Mouse (Mus musculus): ENCODE measurements around the gene Rgs10. TPM values are rescaled to one million over a fixed set of nuclear protein-coding genes. Genes with fewer than 3 reads are reported as not detected.

The Rgs10 gene
- total and polyA plus RNA-seq, 2 experiments from 2014 or later = 53.2 to 64.2 TPM

DNA sequence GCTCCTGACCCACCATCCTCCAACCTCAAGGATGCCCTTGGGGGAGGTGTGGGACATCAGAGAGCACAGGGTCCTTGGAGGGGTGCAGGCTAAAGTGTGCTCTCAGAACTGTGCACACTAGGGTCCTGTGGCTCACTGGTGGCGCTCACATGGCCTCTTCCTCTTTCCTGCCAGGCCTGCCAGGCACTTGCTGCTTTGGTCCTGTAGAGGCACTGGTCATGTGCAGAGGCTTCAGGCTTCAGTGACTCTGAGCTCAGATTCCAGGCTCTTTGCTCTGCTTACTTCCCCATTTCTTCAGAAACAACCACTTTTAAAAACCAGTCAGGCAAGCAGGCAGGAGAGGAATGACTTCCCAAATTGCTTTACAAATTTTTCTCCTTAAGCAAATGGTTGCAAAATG, 85.7 kb downstream of the Rgs10 start:
- 90% methylated on average over 1 of the region's 1 CpGs for WGBS
- no peak overlapping the region for H3K4me3 ChIP-seq (ENCODE audit: low read depth, low read length)
- H3K9me3 ChIP-seq (ENCODE audit: low read length) = no peaks in the 10 kb centered on the region
- no peak overlapping the region for H3K9ac ChIP-seq
- no peak overlapping the region for H3K4me2 ChIP-seq (ENCODE audit: low read depth)
- H3K27me3 ChIP-seq (ENCODE audit: insufficient read depth, low read length) = no peaks in the 10 kb centered on the region
- DNase-seq (no peak), ATAC-seq (no peak)
- H3K4me1 ChIP-seq (ENCODE audit: insufficient read depth) = no peaks in the 10 kb centered on the region
- TF ChIP-seq CTCF (IDR thresholded peaks at IDR 0.05; ENCODE audit: low read depth) = no peak
- no peak overlapping the region for H3K27ac ChIP-seq (ENCODE audit: low read depth, low read length)
- H3K36me3 ChIP-seq (ENCODE audit: insufficient read depth) = no peaks in the 10 kb centered on the region

DNA sequence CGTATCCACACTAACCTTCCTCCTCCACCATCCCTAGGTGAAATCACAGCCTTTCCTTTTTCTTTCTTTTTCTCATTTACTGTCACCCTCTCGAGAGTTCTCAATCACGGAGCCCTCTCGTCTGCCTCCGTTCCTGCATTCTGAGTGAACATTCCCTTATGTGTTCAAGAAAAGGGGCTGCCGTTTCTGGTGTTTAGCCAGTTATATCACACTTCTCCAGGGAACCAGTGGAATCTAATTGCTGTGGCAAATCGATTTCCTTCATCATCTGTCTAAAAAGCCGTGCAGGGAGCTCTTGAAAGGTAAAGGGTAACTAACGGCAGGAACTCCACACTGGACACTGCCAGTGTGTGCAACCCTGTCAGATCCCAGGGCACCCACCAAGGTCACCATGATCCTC, 87.6 kb downstream of the Rgs10 start:
- H3K4me2 ChIP-seq (ENCODE audit: low read depth) = no peak overlapping the region
- H3K4me1 ChIP-seq (ENCODE audit: insufficient read depth) = no peaks in the 10 kb centered on the region
- no peaks in the 10 kb centered on the region for H3K36me3 ChIP-seq (ENCODE audit: insufficient read depth)
- WGBS = 64% methylated on average over 9 of the region's 9 CpGs
- TF ChIP-seq CTCF (IDR thresholded peaks at IDR 0.05; ENCODE audit: low read depth) = no peak
- no peaks in the 10 kb centered on the region for H3K9me3 ChIP-seq (ENCODE audit: low read length)
- no peak overlapping the region for H3K27ac ChIP-seq (ENCODE audit: low read depth, low read length)
- DNase-seq (no peak), ATAC-seq (no peak)
- H3K9ac ChIP-seq = no peak overlapping the region
- no peak overlapping the region for H3K4me3 ChIP-seq (ENCODE audit: low read depth, low read length)
- no peaks in the 10 kb centered on the region for H3K27me3 ChIP-seq (ENCODE audit: insufficient read depth, low read length)

DNA sequence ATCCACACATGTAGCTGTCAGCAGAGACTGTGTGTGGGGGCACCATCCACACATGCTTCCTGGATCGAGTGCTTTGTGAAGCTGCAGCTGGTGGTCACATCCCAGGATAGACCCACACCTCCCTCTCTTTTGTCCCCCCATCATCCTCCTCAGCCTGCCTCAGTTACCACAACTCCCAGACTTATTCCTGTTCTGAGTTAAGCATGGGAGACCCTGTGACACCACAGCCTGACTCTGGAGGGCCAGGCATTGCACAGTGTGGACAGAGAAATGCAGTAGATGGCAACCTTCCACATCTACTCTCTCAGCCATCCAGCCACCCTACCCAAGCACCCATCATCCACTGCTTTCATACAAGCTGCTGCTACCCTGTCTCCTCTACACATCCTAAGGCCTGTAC, 93.6 kb downstream of the Rgs10 start:
- TF ChIP-seq CTCF (IDR thresholded peaks at IDR 0.05; ENCODE audit: low read depth) = no peak
- Histone ChIP-seq H3K4me2 (ENCODE audit: low read depth) (no peak overlapping the region), H3K36me3 (ENCODE audit: insufficient read depth) (no peaks in the 10 kb centered on the region), H3K27ac (ENCODE audit: low read depth, low read length) (no peak overlapping the region), H3K4me1 (ENCODE audit: insufficient read depth) (no peaks in the 10 kb centered on the region), H3K9me3 (ENCODE audit: low read length) (no peaks in the 10 kb centered on the region), H3K9ac (no peak overlapping the region), H3K27me3 (ENCODE audit: insufficient read depth, low read length) (no peaks in the 10 kb centered on the region), H3K4me3 (ENCODE audit: low read depth, low read length) (no peak overlapping the region)
- 72% methylated on average over 1 of the region's 1 CpGs for WGBS
- DNase-seq (no peak), ATAC-seq (no peak)

Other genes with a start within 250 kb of the Rgs10 start
- gene Cox6a2, start 212.4 kb downstream of the Rgs10 start, total RNA-seq (2014; rRNA removed) = 1.4 and 5.0 TPM in 2 replicates
- 4.5 TPM in 2 replicates for gene Cox6a2, start 212.4 kb downstream of the Rgs10 start, polyA plus RNA-seq (2015; fragmentation: Nextera tagmentation; extraction: Ambion mirVana)
- gene Armc5, start 181.4 kb downstream of the Rgs10 start, total RNA-seq (2014; rRNA removed) = 12.8 and 17.8 TPM in 2 replicates
- gene Armc5, start 181.4 kb downstream of the Rgs10 start, polyA plus RNA-seq (2015; fragmentation: Nextera tagmentation; extraction: Ambion mirVana) = 13.4 and 15.4 TPM in 2 replicates
- 5.2 and 6.7 TPM in 2 replicates for gene 9130023H24Rik, start 180.7 kb downstream of the Rgs10 start, total RNA-seq (2014; rRNA removed)
- gene 9130023H24Rik, start 180.7 kb downstream of the Rgs10 start, polyA plus RNA-seq (2015; fragmentation: Nextera tagmentation; extraction: Ambion mirVana) = 3.9 and 4.6 TPM in 2 replicates
- gene Tgfb1i1, start 171.9 kb downstream of the Rgs10 start, total RNA-seq (2014; rRNA removed) = 9.4 and 9.7 TPM in 2 replicates
- 18.5 and 22.1 TPM in 2 replicates for gene Tgfb1i1, start 171.9 kb downstream of the Rgs10 start, polyA plus RNA-seq (2015; fragmentation: Nextera tagmentation; extraction: Ambion mirVana)
- gene Slc5a2, start 153.1 kb downstream of the Rgs10 start, total RNA-seq (2014; rRNA removed) = not detected in 2 replicates
- 0.10 TPM in 1 of 2 replicates, not detected in the other for gene Slc5a2, start 153.1 kb downstream of the Rgs10 start, polyA plus RNA-seq (2015; fragmentation: Nextera tagmentation; extraction: Ambion mirVana)
- 18.3 and 18.5 TPM in 2 replicates for gene BC017158, start 120.6 kb downstream of the Rgs10 start, total RNA-seq (2014; rRNA removed)
- 10.6 and 14.4 TPM in 2 replicates for gene BC017158, start 120.6 kb downstream of the Rgs10 start, polyA plus RNA-seq (2015; fragmentation: Nextera tagmentation; extraction: Ambion mirVana)
- 60.9 and 76.7 TPM in 2 replicates for gene Tial1, start 43.0 kb upstream of the Rgs10 start, total RNA-seq (2014; rRNA removed)
- gene Tial1, start 43.0 kb upstream of the Rgs10 start, polyA plus RNA-seq (2015; fragmentation: Nextera tagmentation; extraction: Ambion mirVana) = 17.3 and 22.5 TPM in 2 replicates
- 2.2 and 4.1 TPM in 2 replicates for gene Bag3, start 104.9 kb upstream of the Rgs10 start, total RNA-seq (2014; rRNA removed)
- 3.0 and 3.8 TPM in 2 replicates for gene Bag3, start 104.9 kb upstream of the Rgs10 start, polyA plus RNA-seq (2015; fragmentation: Nextera tagmentation; extraction: Ambion mirVana)
- 334 and 420 TPM in 2 replicates for gene Inpp5f, start 192.6 kb upstream of the Rgs10 start, total RNA-seq (2014; rRNA removed)
- gene Inpp5f, start 192.6 kb upstream of the Rgs10 start, polyA plus RNA-seq (2015; fragmentation: Nextera tagmentation; extraction: Ambion mirVana) = 270 and 361 TPM in 2 replicates